Mouse (Mus musculus) cortical plate, adult 2 months (tissue): ENCODE measurements at regions not wholly inside any gene's neighbourhood (a gene's known extent, or its start where the extent isn't known, plus 50 kb on each side); places are given as distances from the start of the nearest gene placed in this dataset.

Source experiments
- CTCF ChIP-seq: fragments of 200-500 bp; IDR thresholded peaks from 2 replicates; pipeline ENCODE4 v1.5.1; 2011; ENCODE audit warnings: mild to moderate bottlenecking, control low read depth, low read length; ENCODE audit not compliant: insufficient read depth; ENCODE audit errors: extremely low read depth
- POLR2A ChIP-seq: fragments of 200-500 bp; IDR thresholded peaks from 2 replicates; pipeline ENCODE4 v1.6.1; 2011; ENCODE audit warnings: mild to moderate bottlenecking, low read length, control low read depth; ENCODE audit not compliant: insufficient read depth; ENCODE audit errors: extremely low read depth

GRCm38 (mm10) chr10:37259186-37259585, 120.5 kb upstream of the Marcks start:
- TF ChIP-seq CTCF: no peak
- TF ChIP-seq POLR2A: no peak
